27 mouse cellular contexts compared by ENCODE assay signal in the genomic region with DNA sequence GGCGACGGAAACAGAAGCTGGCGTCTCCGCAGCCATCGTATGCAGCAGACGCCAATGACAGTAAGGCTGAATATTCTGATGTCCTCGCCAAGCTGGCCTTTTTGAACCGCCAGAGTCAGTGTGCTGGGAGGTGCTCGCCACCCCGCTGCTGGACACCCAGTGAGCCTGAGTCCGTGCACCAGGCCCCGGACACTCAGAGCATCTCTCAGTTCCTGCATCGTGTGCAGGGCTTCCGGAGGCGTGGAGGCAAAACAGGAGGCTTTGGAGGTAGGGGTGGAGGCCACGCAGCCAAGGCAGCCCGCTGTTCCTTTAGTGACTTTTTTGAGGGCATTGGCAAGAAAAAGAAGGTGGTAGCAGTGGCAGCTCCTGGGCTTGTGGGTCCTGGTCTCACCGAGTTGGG. TPM values are rescaled to one million over a fixed set of nuclear protein-coding genes. Genes with fewer than 3 reads are reported as not detected.
DNase-seq lines count a peak whose midpoint lies in the region; ATAC-seq and TF ChIP-seq lines count a peak whose summit lies in the region.
"Had no signal": no experiment of that assay in that cellular context is flagged by ENCODE, and none has a peak within 500 bp of the region (broad histone marks: within the 10 kb centered on the region; RNA-seq: fewer than 3 reads in every experiment).

No protein-coding gene starts in this region.

- H3K4me3 ChIP-seq in heart, embryonic 12.5 days, result no peak overlapping the region
- H3K4me3 ChIP-seq in kidney, adult 2 months (ENCODE audit: insufficient read depth, low read depth, low read length), result no peak overlapping the region
- H3K4me3 ChIP-seq in E14TG2a.4 (replicated peaks; ENCODE audit: low read length) (peak overlapping the region; percentile 69), ES-Bruce4 (ENCODE audit: low read depth, low read length) (peak overlapping the region; percentile 13; the same call in 1 of the 2 replicates)
- H3K4me3 ChIP-seq: embryonic facial prominence, embryonic 10.5 days; embryonic facial prominence, embryonic 15.5 days; forebrain, embryonic 12.5 days; limb, embryonic 10.5 days; limb, embryonic 15.5 days; neural tube, embryonic 15.5 days; stomach, embryonic 15.5 days had no signal

- DNase-seq in heart, postnatal 36 days, result no peak
- DNase-seq in kidney, adult 2 months, result no peak
- DNase-seq in kidney, adult 18-20 months, result no peak
- DNase-seq: B cell, adult 2 months; cerebellum, adult 8-10 months; cerebellum, postnatal 25 days; forebrain, postnatal 0 days; gastrocnemius, postnatal 14 days; layer of hippocampus, adult 9-11 months; lung, adult 2 months; lung, postnatal 10 days; midbrain, embryonic 14.5 days; retina, postnatal 1 day; right cerebral cortex, postnatal 14 days had no signal

- no peak for ATAC-seq in heart, embryonic 12.5 days (ENCODE audit: insufficient number of reproducible peaks, low FRiP score)
- ATAC-seq: forebrain, postnatal 0 days had no signal

- peaks cover 46% of the 10 kb centered on the region for H3K4me1 ChIP-seq in heart, embryonic 12.5 days (replicated peaks)
- peaks cover 7% of the 10 kb centered on the region for H3K4me1 ChIP-seq in kidney, adult 2 months (ENCODE audit: control insufficient read depth, insufficient read depth, low read length)
- H3K4me1 ChIP-seq in E14TG2a.4 (replicated peaks; ENCODE audit: low read depth, low read length) (peaks cover 98% of the 10 kb centered on the region), ES-Bruce4 (ENCODE audit: control insufficient read depth, insufficient read depth, low read length) (peaks cover 6% of the 10 kb centered on the region)

- TF ChIP-seq CTCF in kidney, adult 2 months (conservative IDR thresholded peaks at IDR 0.05; ENCODE audit: insufficient read depth, insufficient read length, low read depth, low read length), result no peak
- TF ChIP-seq CTCF in E14TG2a.4 (conservative IDR thresholded peaks at IDR 0.05; ENCODE audit: low read length) (no peak), ES-Bruce4 (IDR thresholded peaks at IDR 0.05; ENCODE audit: low read depth, low read length) (no peak)

- TF ChIP-seq EP300 in ES-Bruce4 (IDR thresholded peaks at IDR 0.05; ENCODE audit: insufficient read depth, low read depth, low read length), result no peak

- 0 out of 2 replicates have a peak overlapping the region, but pooled peaks have one; percentile 29 for H3K9ac ChIP-seq in heart, embryonic 12.5 days
- H3K9ac ChIP-seq in ES-Bruce4 (ENCODE audit: low read depth, poor library complexity, severe bottlenecking), result 0 out of 2 replicates have a peak overlapping the region, but pooled peaks have one; percentile 8
- H3K9ac ChIP-seq: embryonic facial prominence, embryonic 15.5 days; forebrain, embryonic 12.5 days; forebrain, postnatal 0 days; hindbrain, embryonic 14.5 days; limb, embryonic 15.5 days; neural tube, embryonic 15.5 days; stomach, embryonic 15.5 days had no signal

- intact Hi-C loops in heart, postnatal 36 days (cut with DNase I), result no loop called here

- H3K27me3 ChIP-seq in heart, embryonic 12.5 days (replicated peaks), result no peaks in the 10 kb centered on the region
- no peaks in the 10 kb centered on the region for H3K27me3 ChIP-seq in kidney, adult 2 months (replicated peaks; ENCODE audit: control insufficient read depth, insufficient read depth, low read length)
- H3K27me3 ChIP-seq in E14TG2a.4 (ENCODE audit: insufficient read depth, low read length) (no peaks in the 10 kb centered on the region), ES-Bruce4 (ENCODE audit: control insufficient read depth, insufficient read depth, low read length, poor library complexity, severe bottlenecking) (no peaks in the 10 kb centered on the region)
- H3K27me3 ChIP-seq: embryonic facial prominence, embryonic 15.5 days; forebrain, embryonic 12.5 days; limb, embryonic 15.5 days; neural tube, embryonic 15.5 days; stomach, embryonic 15.5 days had no signal

- H3K4me2 ChIP-seq in heart, embryonic 12.5 days, result 0 out of 2 replicates have a peak overlapping the region, but pooled peaks have one; percentile 1
- H3K4me2 ChIP-seq: embryonic facial prominence, embryonic 15.5 days; forebrain, embryonic 12.5 days; hindbrain, embryonic 14.5 days; limb, embryonic 15.5 days; neural tube, embryonic 15.5 days; stomach, embryonic 15.5 days had no signal

- peaks cover 79% of the 10 kb centered on the region for H3K36me3 ChIP-seq in heart, embryonic 12.5 days
- peaks cover 16% of the 10 kb centered on the region for H3K36me3 ChIP-seq in kidney, adult 2 months (ENCODE audit: control insufficient read depth, insufficient read depth, low read length)
- H3K36me3 ChIP-seq in E14TG2a.4 (ENCODE audit: insufficient read depth, low read length), result peaks cover 100% of the 10 kb centered on the region
- peaks cover 66% of the 10 kb centered on the region for H3K36me3 ChIP-seq in ES-Bruce4 (ENCODE audit: control insufficient read depth, insufficient read depth, low read length, poor library complexity, severe bottlenecking)

- H3K9me3 ChIP-seq in heart, embryonic 12.5 days (replicated peaks), result no peaks in the 10 kb centered on the region
- H3K9me3 ChIP-seq in E14TG2a.4 (ENCODE audit: low read length) (no peaks in the 10 kb centered on the region), ES-Bruce4 (replicated peaks; ENCODE audit: control insufficient read depth, insufficient read depth, low read length, poor library complexity, severe bottlenecking) (no peaks in the 10 kb centered on the region)
- H3K9me3 ChIP-seq: embryonic facial prominence, embryonic 10.5 days; embryonic facial prominence, embryonic 15.5 days; forebrain, embryonic 12.5 days; G1E; limb, embryonic 10.5 days; limb, embryonic 15.5 days; neural tube, embryonic 15.5 days; stomach, embryonic 15.5 days had no signal

- WGBS in heart, embryonic 12.5 days, result 93% methylated on average over 18 of the region's 18 CpGs
- WGBS in kidney, adult 2 months, result 91% methylated on average over 18 of the region's 18 CpGs

- H3K27ac ChIP-seq in heart, embryonic 12.5 days (ENCODE audit: poor library complexity, severe bottlenecking), result peak overlapping the region; percentile 50; the same call in 1 of the 2 replicates
- H3K27ac ChIP-seq in kidney, adult 2 months (ENCODE audit: insufficient read depth, low read depth, low read length), result peak overlapping the region; percentile 81
- no peak overlapping the region for H3K27ac ChIP-seq in ES-Bruce4 (ENCODE audit: insufficient read depth, low read length)
- H3K27ac ChIP-seq: embryonic facial prominence, embryonic 10.5 days; embryonic facial prominence, embryonic 15.5 days; forebrain, embryonic 12.5 days; hindbrain, embryonic 14.5 days; limb, embryonic 10.5 days; limb, embryonic 15.5 days; macrophage; neural tube, embryonic 15.5 days; stomach, embryonic 15.5 days had no signal

- TF ChIP-seq POLR2A in kidney, adult 2 months (IDR thresholded peaks at IDR 0.05; ENCODE audit: low read depth, low read length), result no peak
- TF ChIP-seq POLR2A in ES-Bruce4 (IDR thresholded peaks at IDR 0.05; ENCODE audit: insufficient read depth, low read length), result no peak

RNA-seq across cellular contexts. Expression of gene Ahdc1, which starts 52.1 kb away (rescaled TPM):
- polyA plus RNA-seq in heart, embryonic 12.5 days (2016; fragmentation: Nextera tagmentation; extraction: Ambion mirVana), result 11.6 and 11.7 TPM in 2 replicates
- 10 to 100 TPM; 41.9 to 50.8 TPM for total RNA-seq in heart, postnatal 36 days (2021)
- polyA plus RNA-seq in kidney, adult 2 months (2012; rRNA removed), result 22.2 and 23.3 TPM in 2 replicates
- 88.2 and 102 TPM in 2 replicates for polyA plus RNA-seq in ES-Bruce4 (2011; ENCODE audit: insufficient read depth, insufficient read length, low read depth, missing spikeins)

Comparison
In these comparisons a context has a peak if more than half of its experiments do, and no peak if none do; other contexts are left out.
1. H3K4me3 ChIP-seq: peak in E14TG2a.4 (single experiment) and ES-Bruce4 (single experiment); none in heart, embryonic 12.5 days (single experiment) and kidney, adult 2 months (single experiment).